Mouse (Mus musculus) embryonic facial prominence, embryonic 11.5 days (tissue): ENCODE measurements around the gene Ina. TPM values are rescaled to one million over a fixed set of nuclear protein-coding genes. Genes with fewer than 3 reads are reported as not detected.
"Not testable (repeated sequence)": the region's sequence is repeated elsewhere in the genome, so short reads cannot be mapped to it uniquely, and the experiment has no call there.

ENCODE experiments used
- ATAC-seq: fragments of 200-750 bp; cut with Nextera tagmentation; replicated peaks from 2 replicates; pipeline ENCODE4 v1.8.0; 2017; ENCODE audit warnings: low read depth; ENCODE audit not compliant: insufficient number of reproducible peaks, low FRiP score, low TSS enrichment
- DNase-seq: peaks from one replicate; pipeline ENCODE4 v3.0.0-alpha.2; 2015; ENCODE audit warnings: low spot score
- H3K27ac ChIP-seq: fragments of 300-500 bp; sonication (generic); replicated peaks from 2 replicates; pipeline ENCODE4 v1.5.1; 2014; ENCODE audit warnings: mild to moderate bottlenecking, low read depth, low read length, control low read depth
- H3K27me3 ChIP-seq: fragments of 300-500 bp; sonication (generic); 2 replicates; pipeline ENCODE4 v1.6.1; 2014; ENCODE audit warnings: mild to moderate bottlenecking, low read length, moderate library complexity, mixed read lengths; ENCODE audit not compliant: control insufficient read depth, insufficient read depth
- H3K36me3 ChIP-seq: fragments of 300-500 bp; sonication (generic); replicated peaks from 2 replicates; pipeline ENCODE4 v1.6.1; 2014; ENCODE audit warnings: low read depth, mild to moderate bottlenecking, low read length, moderate library complexity, mixed read lengths; ENCODE audit not compliant: control insufficient read depth, insufficient read depth
- H3K4me1 ChIP-seq: fragments of 300-500 bp; sonication (generic); 2 replicates; pipeline ENCODE4 v1.6.1; 2014; ENCODE audit warnings: low read length, mixed read lengths; ENCODE audit not compliant: control insufficient read depth, insufficient read depth
- H3K4me2 ChIP-seq: fragments of 300-500 bp; sonication (generic); 2 replicates; pipeline ENCODE4 v1.6.1; 2014; ENCODE audit warnings: low read depth, mild to moderate bottlenecking, control low read depth, low read length, moderate library complexity
- H3K4me3 ChIP-seq: fragments of 300-500 bp; sonication (generic); 2 replicates; pipeline ENCODE4 v1.5.1; 2014; ENCODE audit warnings: low read depth, low read length, control low read depth
- H3K9ac ChIP-seq: fragments of 300-500 bp; sonication (generic); replicated peaks from 2 replicates; pipeline ENCODE4 v1.6.1; 2014; ENCODE audit warnings: mild to moderate bottlenecking, control low read depth, low read length
- H3K9me3 ChIP-seq: fragments of 300-500 bp; sonication (generic); replicated peaks from 2 replicates; pipeline ENCODE4 v1.6.1; 2016; ENCODE audit warnings: mild to moderate bottlenecking, low read length, inconsistent platforms, mixed read lengths; ENCODE audit not compliant: control insufficient read depth
- WGBS: fragments of 180-500 bp; shearing (Covaris S2); extraction: QIAGEN DNeasy Blood & Tissue Kit; methylation state at CpG from one replicate; pipeline ENCODE4 v1.1.7; 2014; 5-methylcytosine and 5-hydroxymethylcytosine counted together
- polyA plus RNA-seq: library from polyadenylated mRNA; unstranded; fragments of >200 nt; fragmentation: Nextera tagmentation; extraction: Ambion mirVana; gene quantifications from 2 replicates; pipeline ENCODE4 v1.2.1, GENCODE M21; 2014

Gene Ina
- polyA plus RNA-seq, 1 experiment from 2014 or later = 37.0 TPM

DNA sequence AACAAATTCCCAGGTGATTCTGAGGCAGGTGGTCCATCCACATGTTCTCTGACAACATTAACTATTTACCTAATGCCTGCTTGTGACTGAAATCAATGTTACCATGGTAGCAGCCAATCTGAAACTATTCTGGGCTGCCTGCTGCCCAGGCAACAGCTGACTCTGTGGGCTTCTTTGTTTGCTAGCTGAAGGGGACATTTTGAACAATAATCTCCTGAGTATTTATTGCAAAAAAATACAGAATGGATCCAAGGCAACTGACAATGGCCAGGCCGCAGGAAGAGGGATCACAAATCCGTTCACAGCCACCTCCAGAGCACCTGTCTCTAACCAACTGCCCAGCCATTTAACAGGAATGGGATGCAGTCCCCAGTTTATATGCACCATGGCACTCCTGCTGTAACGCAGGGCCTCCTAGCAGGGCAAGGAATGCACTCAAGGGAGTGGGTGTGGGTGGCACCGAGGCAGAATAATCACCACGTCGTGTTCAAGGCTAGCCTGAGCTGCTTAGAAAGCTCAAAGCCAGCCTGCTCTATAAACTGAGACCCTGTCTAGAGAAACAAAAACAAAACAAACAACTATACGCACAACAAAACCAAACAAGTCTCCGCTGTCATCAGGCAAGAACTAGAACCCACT, 43.3 kb upstream of the Ina start:
- 62% methylated on average over 8 of the region's 8 CpGs for WGBS

DNA sequence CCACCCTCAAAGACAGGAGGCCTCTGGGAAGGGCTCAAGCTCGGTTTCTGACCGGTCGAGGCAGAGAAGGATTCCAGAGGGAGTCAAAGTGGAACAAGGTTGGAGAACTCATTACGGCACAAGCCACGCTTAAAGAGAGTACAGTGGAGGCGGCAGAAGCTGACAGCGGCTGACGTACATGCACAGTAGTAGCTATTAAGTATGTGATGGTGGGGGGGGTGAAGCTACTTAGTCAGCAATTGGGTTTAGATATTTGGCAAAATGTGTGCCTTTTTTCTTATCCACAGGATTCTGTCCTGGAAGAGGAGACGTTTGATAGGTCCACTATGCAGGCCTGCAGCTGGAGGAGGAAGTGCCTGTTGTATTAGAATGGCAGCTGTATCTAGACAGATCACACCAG, 42.8 kb upstream of the Ina start:
- WGBS = 65% methylated on average over 9 of the region's 9 CpGs
- Histone ChIP-seq H3K36me3 (no peaks in the 10 kb centered on the region), H3K4me3 (no peak overlapping the region), H3K27ac (no peak overlapping the region), H3K9me3 (no peaks in the 10 kb centered on the region), H3K27me3 (no peaks in the 10 kb centered on the region), H3K9ac (no peak overlapping the region), H3K4me1 (no peaks in the 10 kb centered on the region), H3K4me2 (no peak overlapping the region)
- no peak for DNase-seq
- ATAC-seq = no peak

More for the DNA sequence above, 43.3 kb upstream of the Ina start:
- no peak overlapping the region for H3K4me2 ChIP-seq
- no peaks in the 10 kb centered on the region for H3K36me3 ChIP-seq
- H3K27me3 ChIP-seq = no peaks in the 10 kb centered on the region
- H3K27ac ChIP-seq = no peak overlapping the region
- ATAC-seq (no peak), DNase-seq (no peak)
- H3K9ac ChIP-seq = no peak overlapping the region
- no peaks in the 10 kb centered on the region for H3K4me1 ChIP-seq
- H3K4me3 ChIP-seq = no peak overlapping the region
- no peaks in the 10 kb centered on the region for H3K9me3 ChIP-seq

DNA sequence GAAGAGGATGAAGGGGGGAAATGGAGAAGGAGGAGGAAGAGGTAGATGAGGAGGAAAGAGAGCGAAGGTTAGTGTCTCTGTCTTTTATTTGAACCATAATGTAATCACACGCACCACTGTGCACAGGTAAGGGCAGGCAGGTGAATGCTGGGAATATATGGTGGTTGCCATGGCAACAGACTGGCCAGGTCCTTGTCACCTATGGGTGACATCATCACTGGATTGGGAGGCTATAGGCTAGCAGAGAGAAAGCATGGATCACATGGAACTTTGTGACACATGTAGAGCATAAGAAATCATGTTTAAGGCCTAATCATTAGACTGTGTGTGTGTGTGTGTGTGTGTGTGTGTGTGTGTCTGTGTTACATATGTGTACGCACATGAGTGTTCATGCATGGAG, 42.3 kb upstream of the Ina start:
- 95% methylated on average over 3 of the region's 3 CpGs for WGBS
- no peak overlapping the region for H3K4me3 ChIP-seq
- ATAC-seq (no peak), DNase-seq (no peak)
- H3K9me3 ChIP-seq = no peaks in the 10 kb centered on the region
- no peaks in the 10 kb centered on the region for H3K4me1 ChIP-seq
- H3K27me3 ChIP-seq = no peaks in the 10 kb centered on the region
- H3K27ac ChIP-seq = no peak overlapping the region
- H3K4me2 ChIP-seq = no peak overlapping the region
- H3K36me3 ChIP-seq = no peaks in the 10 kb centered on the region
- no peak overlapping the region for H3K9ac ChIP-seq

DNA sequence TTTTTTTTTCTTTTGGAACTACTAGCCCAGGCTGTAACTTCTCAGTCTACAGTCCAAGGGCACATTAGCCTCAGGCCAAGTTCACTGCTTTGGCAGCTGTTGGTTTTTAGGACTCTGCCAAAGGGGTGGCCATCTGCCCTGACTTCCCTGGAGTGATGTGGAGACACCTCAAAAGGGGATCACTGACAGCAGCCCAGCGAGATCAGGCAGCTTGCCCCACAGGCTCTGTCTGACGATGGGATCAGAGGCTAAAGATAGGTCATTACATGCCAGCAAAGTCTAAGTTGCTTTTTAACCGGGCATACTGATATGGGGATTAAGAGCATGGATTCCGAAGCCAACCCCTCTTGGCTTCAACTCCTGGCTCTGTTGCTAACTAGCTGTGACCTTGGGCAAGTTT, 38.9 kb upstream of the Ina start:
- Histone ChIP-seq H3K36me3 (no peaks in the 10 kb centered on the region), H3K27ac (no peak overlapping the region), H3K9ac (no peak overlapping the region), H3K4me3 (no peak overlapping the region), H3K9me3 (no peaks in the 10 kb centered on the region), H3K4me1 (no peaks in the 10 kb centered on the region), H3K27me3 (no peaks in the 10 kb centered on the region), H3K4me2 (no peak overlapping the region)
- ATAC-seq (no peak), DNase-seq (no peak)
- 73% methylated on average over 4 of the region's 4 CpGs for WGBS

DNA sequence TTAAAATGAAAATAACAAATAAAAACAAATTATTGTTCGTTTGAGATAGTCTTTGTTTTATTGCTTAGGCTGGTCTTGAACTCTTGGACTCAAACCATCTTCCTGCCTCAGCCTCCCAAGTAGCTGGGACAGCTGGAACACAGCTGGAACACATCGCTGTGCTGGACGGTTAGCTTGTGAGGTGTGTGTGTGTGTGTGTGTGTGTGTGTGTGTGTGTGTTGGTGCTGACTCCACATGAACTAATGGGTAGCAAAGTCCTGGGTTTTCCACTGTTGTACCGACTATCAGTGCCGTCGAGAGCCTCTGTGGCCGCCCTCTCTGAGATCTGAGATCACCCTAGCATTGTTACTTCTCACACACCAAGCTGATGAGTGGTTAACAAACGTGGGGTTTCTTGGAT, 38.5 kb upstream of the Ina start:
- H3K27ac ChIP-seq = no peak overlapping the region
- no peak for DNase-seq
- no peaks in the 10 kb centered on the region for H3K36me3 ChIP-seq
- no peaks in the 10 kb centered on the region for H3K27me3 ChIP-seq
- no peak overlapping the region for H3K4me2 ChIP-seq
- no peaks in the 10 kb centered on the region for H3K9me3 ChIP-seq
- H3K9ac ChIP-seq = no peak overlapping the region
- H3K4me3 ChIP-seq = no peak overlapping the region
- no peak for ATAC-seq
- H3K4me1 ChIP-seq = no peaks in the 10 kb centered on the region
- 88% methylated on average over 8 of the region's 8 CpGs for WGBS

DNA sequence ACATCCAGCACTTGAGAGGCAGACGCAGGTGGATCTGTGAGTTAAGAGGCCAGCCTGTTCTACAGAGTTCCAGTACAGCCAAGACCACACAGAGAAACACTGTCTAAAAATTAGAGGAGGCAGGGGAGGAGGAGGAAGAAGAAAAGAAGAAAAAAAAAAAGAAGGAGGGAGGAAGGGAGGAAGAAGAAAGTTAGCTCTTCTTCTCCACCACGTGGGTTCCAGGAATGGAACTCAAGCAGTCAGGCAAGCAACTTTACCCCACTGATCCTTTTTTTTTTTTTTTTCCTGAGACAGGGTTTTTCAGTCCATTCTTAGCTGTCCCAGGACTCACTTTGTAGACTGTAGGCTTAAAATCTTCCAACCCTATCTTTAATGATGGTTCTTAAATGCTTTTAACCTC, 37.8 kb upstream of the Ina start:
- Histone ChIP-seq H3K4me3 (no peak overlapping the region), H3K4me2 (no peak overlapping the region), H3K9ac (no peak overlapping the region), H3K36me3 (no peaks in the 10 kb centered on the region), H3K9me3 (no peaks in the 10 kb centered on the region), H3K4me1 (no peaks in the 10 kb centered on the region), H3K27ac (no peak overlapping the region), H3K27me3 (no peaks in the 10 kb centered on the region)
- ATAC-seq (no peak), DNase-seq (no peak)
- WGBS = 65% methylated on average over 2 of the region's 2 CpGs

DNA sequence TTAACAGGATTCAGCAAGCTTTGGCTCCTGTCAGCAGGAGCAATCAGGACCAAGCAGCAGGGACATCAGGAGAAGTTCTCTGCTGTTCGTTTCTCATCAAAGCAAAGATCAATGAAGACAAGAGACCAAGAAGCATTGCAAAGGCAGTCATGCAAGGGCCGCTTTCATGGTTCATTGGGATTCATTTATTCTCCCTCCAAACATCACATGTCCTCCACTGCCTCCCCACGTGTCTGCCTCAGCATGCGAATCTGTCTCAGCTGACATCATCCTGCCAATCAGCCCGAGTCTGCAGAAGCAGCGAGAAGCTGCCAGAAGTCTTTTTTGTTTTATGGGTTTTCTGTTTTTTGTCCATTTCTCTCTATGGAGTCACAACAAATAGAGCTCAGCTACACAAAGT, 37.0 kb upstream of the Ina start:
- ATAC-seq (no peak), DNase-seq (no peak)
- 46% methylated on average over 6 of the region's 6 CpGs for WGBS
- Histone ChIP-seq H3K4me1 (no peaks in the 10 kb centered on the region), H3K4me2 (no peak overlapping the region), H3K9ac (no peak overlapping the region), H3K4me3 (no peak overlapping the region), H3K9me3 (no peaks in the 10 kb centered on the region), H3K27me3 (no peaks in the 10 kb centered on the region), H3K36me3 (no peaks in the 10 kb centered on the region), H3K27ac (no peak overlapping the region)

DNA sequence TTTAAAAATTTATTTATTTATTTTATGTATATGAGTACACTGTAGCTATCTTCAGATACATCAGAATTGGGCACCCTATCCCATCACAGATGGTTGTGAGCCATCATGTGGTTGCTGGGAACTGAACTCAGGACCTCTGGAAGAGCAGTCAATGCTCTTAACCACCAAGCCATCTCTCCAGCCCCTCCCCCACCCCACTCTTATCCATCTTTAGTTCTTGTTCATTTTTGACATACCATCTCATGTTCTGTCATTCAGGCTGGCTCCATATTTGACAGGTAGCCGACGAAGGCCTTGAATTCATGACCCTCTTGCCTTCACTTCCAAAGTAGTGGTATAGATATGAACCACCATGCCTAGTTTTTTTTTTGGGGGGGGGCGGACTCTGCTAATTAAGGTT, 36.4 kb upstream of the Ina start:
- WGBS = 98% methylated on average over 3 of the region's 3 CpGs
- not testable (repeated sequence) for H3K36me3 ChIP-seq, H3K27ac ChIP-seq, H3K4me1 ChIP-seq, H3K9me3 ChIP-seq, H3K4me2 ChIP-seq, H3K9ac ChIP-seq, DNase-seq, ATAC-seq, H3K27me3 ChIP-seq, H3K4me3 ChIP-seq
